26 mouse cellular contexts compared by ENCODE assay signal in the genomic region with DNA sequence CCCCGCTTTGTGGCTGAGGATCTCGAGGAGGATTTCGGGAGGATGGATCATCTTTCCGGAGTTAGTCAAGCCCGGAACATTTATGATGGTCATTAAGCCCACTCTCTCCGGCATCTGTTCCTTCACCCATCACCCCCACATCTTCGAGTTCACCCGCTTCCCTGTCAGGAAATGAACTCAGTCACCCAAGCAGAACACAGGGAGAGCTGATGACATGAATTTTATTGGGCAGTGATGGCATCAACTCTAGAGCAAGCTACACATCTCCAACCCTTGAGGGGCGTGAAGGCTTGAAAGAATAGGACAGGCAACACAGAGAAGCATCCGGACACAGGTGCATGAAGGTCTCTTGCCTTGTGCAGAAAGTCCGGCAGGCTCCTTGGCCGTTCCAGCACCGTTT. TPM values are rescaled to one million over a fixed set of nuclear protein-coding genes. Genes with fewer than 3 reads are reported as not detected.
DNase-seq lines count a peak whose midpoint lies in the region; ATAC-seq and TF ChIP-seq lines count a peak whose summit lies in the region.
"Had no signal": no experiment of that assay in that cellular context is flagged by ENCODE, and none has a peak within 500 bp of the region (broad histone marks: within the 10 kb centered on the region; RNA-seq: fewer than 3 reads in every experiment).

No protein-coding gene starts in this region.

- no peak overlapping the region for H3K9ac ChIP-seq in kidney, embryonic 14.5 days (ENCODE audit: low read depth, low read length)
- H3K9ac ChIP-seq in kidney, embryonic 16.5 days (replicated peaks; ENCODE audit: low read length), result no peak overlapping the region
- H3K9ac ChIP-seq: embryonic facial prominence, embryonic 12.5 days; forebrain, embryonic 13.5 days; forebrain, embryonic 15.5 days had no signal

- peaks cover 6% of the 10 kb centered on the region for H3K79me2 ChIP-seq in myocyte (ENCODE audit: control insufficient read depth, insufficient read depth)

- 0 out of 2 replicates have a peak, but pooled peaks cover 4% of the 10 kb centered on the region for H3K9me3 ChIP-seq in kidney, embryonic 14.5 days (ENCODE audit: control insufficient read depth, low read length)
- H3K9me3 ChIP-seq in kidney, embryonic 16.5 days (ENCODE audit: low read length), result no peaks in the 10 kb centered on the region
- H3K9me3 ChIP-seq: embryonic facial prominence, embryonic 10.5 days; embryonic facial prominence, embryonic 12.5 days; forebrain, embryonic 13.5 days; forebrain, embryonic 15.5 days; G1E had no signal

- no peak for TF ChIP-seq CTCF in kidney, adult 2 months (conservative IDR thresholded peaks at IDR 0.05; ENCODE audit: insufficient read depth, insufficient read length, low read depth, low read length)

- no peak overlapping the region for H3ac ChIP-seq in myocyte (ENCODE audit: control insufficient read depth, insufficient read length)

- 20% methylated on average over 13 of the region's 13 CpGs for WGBS in kidney, embryonic 14.5 days
- 22% methylated on average over 13 of the region's 13 CpGs for WGBS in kidney, embryonic 16.5 days
- 28% methylated on average over 13 of the region's 13 CpGs for WGBS in kidney, adult 2 months

- TF ChIP-seq POLR2A in kidney, adult 2 months (IDR thresholded peaks at IDR 0.05; ENCODE audit: low read depth, low read length), result no peak
- no peak for TF ChIP-seq POLR2A in myocyte (IDR thresholded peaks at IDR 0.05; ENCODE audit: insufficient read length, low read depth)

- H3K4me3 ChIP-seq in kidney, embryonic 14.5 days (ENCODE audit: low read length), result no peak overlapping the region
- H3K4me3 ChIP-seq in kidney, embryonic 16.5 days (ENCODE audit: low read length), result 0 out of 2 replicates have a peak overlapping the region, but pooled peaks have one; percentile 6
- H3K4me3 ChIP-seq in kidney, adult 2 months (ENCODE audit: insufficient read depth, low read depth, low read length), result no peak overlapping the region
- H3K4me3 ChIP-seq in myocyte, result no peak overlapping the region
- H3K4me3 ChIP-seq: embryonic facial prominence, embryonic 10.5 days; embryonic facial prominence, embryonic 12.5 days; forebrain, embryonic 13.5 days; forebrain, embryonic 15.5 days had no signal

- ATAC-seq in kidney, embryonic 14.5 days (ENCODE audit: low FRiP score, low TSS enrichment), result peak; percentile 71
- peak; percentile 80 for ATAC-seq in kidney, embryonic 16.5 days (ENCODE audit: low FRiP score, low TSS enrichment)
- ATAC-seq: activated CD4-positive, CD25-positive, alpha-beta regulatory T cell, adult 4 months; CD4-positive, CD25-positive, alpha-beta regulatory T cell, adult 4 months; forebrain, embryonic 13.5 days; forebrain, embryonic 15.5 days; Patski had no signal

- no peak for DNase-seq in kidney, postnatal 36 days
- no peak for DNase-seq in kidney, adult 2 months
- DNase-seq: adrenal gland, adult 8-10 months; adrenal gland, postnatal 14 days; adrenal gland, postnatal 36 days; B cell, adult 2 months; cerebellum, adult 11-12 months; cerebellum, adult 2 months; cerebellum, adult 9-10 months; cerebellum, postnatal 10 days; cerebellum, postnatal 25 days had no signal

- H3K27me3 ChIP-seq in kidney, embryonic 14.5 days (ENCODE audit: control insufficient read depth, insufficient read depth, low read length), result no peaks in the 10 kb centered on the region
- H3K27me3 ChIP-seq in kidney, embryonic 16.5 days (ENCODE audit: insufficient read depth, low read length), result no peaks in the 10 kb centered on the region
- H3K27me3 ChIP-seq in kidney, adult 2 months (replicated peaks; ENCODE audit: control insufficient read depth, insufficient read depth, low read length), result no peaks in the 10 kb centered on the region
- H3K27me3 ChIP-seq in myocyte (ENCODE audit: control insufficient read depth, insufficient read depth, insufficient read length), result no peaks in the 10 kb centered on the region
- H3K27me3 ChIP-seq: CH12.LX, Patski had no signal

- H3K4me1 ChIP-seq in kidney, embryonic 14.5 days (ENCODE audit: control insufficient read depth, insufficient read depth, low read length), result peaks cover 12% of the 10 kb centered on the region; the same call in 1 of the 2 replicates
- H3K4me1 ChIP-seq in kidney, embryonic 16.5 days (ENCODE audit: insufficient read depth, low read length), result peaks cover 31% of the 10 kb centered on the region
- no peaks in the 10 kb centered on the region for H3K4me1 ChIP-seq in kidney, adult 2 months (ENCODE audit: control insufficient read depth, insufficient read depth, low read length)

- H3K36me3 ChIP-seq in kidney, embryonic 14.5 days (ENCODE audit: control insufficient read depth, insufficient read depth, low read length), result no peaks in the 10 kb centered on the region
- no peaks in the 10 kb centered on the region for H3K36me3 ChIP-seq in kidney, embryonic 16.5 days (ENCODE audit: insufficient read depth, low read length)
- no peaks in the 10 kb centered on the region for H3K36me3 ChIP-seq in kidney, adult 2 months (ENCODE audit: control insufficient read depth, insufficient read depth, low read length)
- H3K36me3 ChIP-seq in myocyte (ENCODE audit: control insufficient read depth, insufficient read depth), result no peaks in the 10 kb centered on the region
- H3K36me3 ChIP-seq: embryonic facial prominence, embryonic 10.5 days; embryonic facial prominence, embryonic 12.5 days; forebrain, embryonic 15.5 days; G1E had no signal

- peak overlapping the region; percentile 82; the same call in 1 of the 2 replicates for H3K27ac ChIP-seq in kidney, embryonic 14.5 days (ENCODE audit: low read depth, low read length)
- peak overlapping the region; percentile 90 for H3K27ac ChIP-seq in kidney, embryonic 16.5 days (ENCODE audit: low read length)
- no peak overlapping the region for H3K27ac ChIP-seq in kidney, adult 2 months (ENCODE audit: insufficient read depth, low read depth, low read length)
- H3K27ac ChIP-seq: embryonic facial prominence, embryonic 10.5 days; embryonic facial prominence, embryonic 12.5 days; forebrain, embryonic 13.5 days; forebrain, embryonic 15.5 days had no signal

- H3K4me2 ChIP-seq in kidney, embryonic 14.5 days (replicated peaks; ENCODE audit: low read depth, low read length), result no peak overlapping the region
- H3K4me2 ChIP-seq in kidney, embryonic 16.5 days (replicated peaks; ENCODE audit: low read depth, low read length), result peak overlapping the region; percentile 30; the same call in 1 of the 2 replicates
- H3K4me2 ChIP-seq in myocyte (ENCODE audit: low read depth), result peak overlapping the region; percentile 64
- H3K4me2 ChIP-seq: embryonic facial prominence, embryonic 12.5 days; forebrain, embryonic 13.5 days; forebrain, embryonic 15.5 days had no signal

TF ChIP-seq in myocyte, 11 proteins besides CTCF, POLR2A, EP300 and RAD21:
- TF ChIP-seq MAX (IDR thresholded peaks at IDR 0.05; ENCODE audit: low read depth) (no peak), MYOD1 (IDR thresholded peaks at IDR 0.05; ENCODE audit: control insufficient read depth in 1 of 3, insufficient read length in 2 of 3, low read depth in 2 of 3) (peak in 1 of 3 experiments; percentile 1), E2F4 (IDR thresholded peaks at IDR 0.05; ENCODE audit: insufficient read depth) (no peak), TCF12 (IDR thresholded peaks at IDR 0.05; ENCODE audit: insufficient read depth, poor library complexity, severe bottlenecking) (no peak), TCF3 (IDR thresholded peaks at IDR 0.05; ENCODE audit: insufficient read length, low read depth) (no peak), SRF (IDR thresholded peaks at IDR 0.05; ENCODE audit: control insufficient read depth, insufficient read length, low read depth) (no peak)

RNA-seq across cellular contexts. Expression of gene Defb25, which starts 0.7 kb away (rescaled TPM):
- 28.2 and 37.2 TPM in 2 replicates for polyA plus RNA-seq in kidney, embryonic 14.5 days (2014; fragmentation: Nextera tagmentation; extraction: Ambion mirVana)
- 24.4 and 31.8 TPM in 2 replicates for polyA plus RNA-seq in kidney, embryonic 16.5 days (2015; fragmentation: Nextera tagmentation; extraction: Ambion mirVana)
- 1.0 TPM in 1 of 2 replicates, not detected in the other for polyA plus RNA-seq in kidney, adult 2 months (2012; rRNA removed)
- 8.8 TPM for polyA plus RNA-seq in myocyte (2012; fragmentation: generic; extraction: Trizol)
- polyA plus RNA-seq: activated CD4-positive, CD25-positive, alpha-beta regulatory T cell, adult 4 months; CD4-positive, CD25-positive, alpha-beta regulatory T cell, adult 4 months; cerebellum, adult 2 months; cortical plate, adult 2 months; embryonic facial prominence, embryonic 10.5 days; embryonic facial prominence, embryonic 12.5 days; forebrain, embryonic 11.5 days; forebrain, embryonic 13.5 days; forebrain, embryonic 15.5 days; G1E; Patski had no signal

RNA-seq across cellular contexts. Expression of gene Rem1, which starts 4.6 kb away (rescaled TPM):
- polyA plus RNA-seq in kidney, embryonic 14.5 days (2014; fragmentation: Nextera tagmentation; extraction: Ambion mirVana), result 46.9 and 61.8 TPM in 2 replicates
- polyA plus RNA-seq in kidney, embryonic 16.5 days (2015; fragmentation: Nextera tagmentation; extraction: Ambion mirVana), result 59.1 and 62.6 TPM in 2 replicates
- 10.5 and 13.5 TPM in 2 replicates for polyA plus RNA-seq in kidney, adult 2 months (2012; rRNA removed)
- polyA plus RNA-seq in myocyte (2012; fragmentation: generic; extraction: Trizol), result 28.3 TPM
- polyA plus RNA-seq: activated CD4-positive, CD25-positive, alpha-beta regulatory T cell, adult 4 months; CD4-positive, CD25-positive, alpha-beta regulatory T cell, adult 4 months; G1E; Patski had no signal

RNA-seq across cellular contexts. Expression of gene Defb36, which starts 18.0 kb away (rescaled TPM):
- 1.1 TPM in 2 replicates for polyA plus RNA-seq in kidney, embryonic 14.5 days (2014; fragmentation: Nextera tagmentation; extraction: Ambion mirVana)
- polyA plus RNA-seq in kidney, embryonic 16.5 days (2015; fragmentation: Nextera tagmentation; extraction: Ambion mirVana), result 0.51 and 0.86 TPM in 2 replicates
- polyA plus RNA-seq in kidney, adult 2 months (2012; rRNA removed), result 0.27 and 0.52 TPM in 2 replicates
- not detected for polyA plus RNA-seq in myocyte (2012; fragmentation: generic; extraction: Trizol)
- polyA plus RNA-seq: activated CD4-positive, CD25-positive, alpha-beta regulatory T cell, adult 4 months; CD4-positive, CD25-positive, alpha-beta regulatory T cell, adult 4 months; cerebellum, adult 2 months; cortical plate, adult 2 months; embryonic facial prominence, embryonic 10.5 days; embryonic facial prominence, embryonic 12.5 days; embryonic facial prominence, embryonic 14.5 days; forebrain, embryonic 11.5 days; forebrain, embryonic 13.5 days; forebrain, embryonic 15.5 days; G1E; Patski had no signal

RNA-seq across cellular contexts. Expression of gene Defb45, which starts 23.0 kb away (rescaled TPM):
- polyA plus RNA-seq in kidney, embryonic 14.5 days (2014; fragmentation: Nextera tagmentation; extraction: Ambion mirVana), result not detected in 2 replicates
- not detected in 2 replicates for polyA plus RNA-seq in kidney, embryonic 16.5 days (2015; fragmentation: Nextera tagmentation; extraction: Ambion mirVana)
- not detected in 2 replicates for polyA plus RNA-seq in kidney, adult 2 months (2012; rRNA removed)
- polyA plus RNA-seq in myocyte (2012; fragmentation: generic; extraction: Trizol), result 0.30 TPM
- polyA plus RNA-seq: activated CD4-positive, CD25-positive, alpha-beta regulatory T cell, adult 4 months; CD4-positive, CD25-positive, alpha-beta regulatory T cell, adult 4 months; cerebellum, adult 2 months; cortical plate, adult 2 months; embryonic facial prominence, embryonic 10.5 days; embryonic facial prominence, embryonic 12.5 days; embryonic facial prominence, embryonic 14.5 days; forebrain, embryonic 11.5 days; forebrain, embryonic 13.5 days; forebrain, embryonic 15.5 days; G1E; Patski had no signal

RNA-seq across cellular contexts. Expression of gene Defb19, which starts 42.0 kb away (rescaled TPM):
- polyA plus RNA-seq in kidney, embryonic 14.5 days (2014; fragmentation: Nextera tagmentation; extraction: Ambion mirVana), result not detected in 2 replicates
- 10.1 and 14.1 TPM in 2 replicates for polyA plus RNA-seq in kidney, embryonic 16.5 days (2015; fragmentation: Nextera tagmentation; extraction: Ambion mirVana)
- 2.3 and 2.9 TPM in 2 replicates for polyA plus RNA-seq in kidney, adult 2 months (2012; rRNA removed)
- not detected for polyA plus RNA-seq in myocyte (2012; fragmentation: generic; extraction: Trizol)
- polyA plus RNA-seq: activated CD4-positive, CD25-positive, alpha-beta regulatory T cell, adult 4 months; CD4-positive, CD25-positive, alpha-beta regulatory T cell, adult 4 months; cerebellum, adult 2 months; cortical plate, adult 2 months; embryonic facial prominence, embryonic 10.5 days; embryonic facial prominence, embryonic 12.5 days; embryonic facial prominence, embryonic 14.5 days; forebrain, embryonic 11.5 days; forebrain, embryonic 13.5 days; forebrain, embryonic 15.5 days; G1E; Patski had no signal
